In the genomic region with DNA sequence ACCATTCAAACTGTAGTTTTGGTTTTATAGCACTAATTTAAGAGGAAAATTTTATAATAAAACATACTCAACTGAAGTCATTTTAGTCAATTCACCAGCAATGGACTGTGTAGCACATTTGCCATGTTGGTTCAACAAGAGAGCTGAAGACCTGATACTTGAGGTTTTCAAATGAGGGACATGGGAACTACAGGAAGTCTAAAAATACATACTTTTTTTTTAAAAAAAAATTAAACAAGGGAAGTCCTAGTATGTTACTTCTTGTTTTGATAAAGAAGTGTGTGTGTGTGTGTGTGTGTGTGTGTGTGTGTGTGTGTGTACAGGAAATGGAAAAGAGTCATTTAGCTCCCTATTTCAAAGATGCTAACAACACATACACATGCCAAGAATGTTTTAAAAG, we compare ENCODE assay signal across 18 mouse cellular contexts.
"Had no signal": no experiment of that assay in that cellular context is flagged by ENCODE, and none has a peak within 500 bp of the region (broad histone marks: within the 10 kb centered on the region; RNA-seq: fewer than 3 reads in every experiment).

No protein-coding gene starts in this region.

- H3K4me3 ChIP-seq: megakaryocyte, embryonic 14.5 days; midbrain, embryonic 12.5 days; myocyte; neural tube, embryonic 13.5 days; neural tube, embryonic 15.5 days; stomach, embryonic 15.5 days had no signal

- ATAC-seq: midbrain, embryonic 16.5 days had no signal

- DNase-seq: lung, adult 18-20 months; lung, embryonic 14.5 days; lung, postnatal 10 days; lung, postnatal 4 days; midbrain, embryonic 14.5 days; retina, postnatal 1 day; right cerebral cortex, postnatal 14 days; thymus, adult 2 months; thymus, postnatal 36 days had no signal

- H3K27ac ChIP-seq: liver, embryonic 14.5 days; midbrain, embryonic 12.5 days; neural tube, embryonic 13.5 days; neural tube, embryonic 15.5 days; stomach, embryonic 15.5 days; stomach, postnatal 0 days had no signal
